Mouse (Mus musculus): ENCODE results near the gene Cacna1e.

The Cacna1e gene

GRCm38 (mm10) chr1:154884275-154885206 is at the start of gene Cacna1e:
TSS of gene Cacna1e (minus strand) at chr1:154884501.
- DNase-seq (ENCODE audit: low spot score): no peak

DNA sequence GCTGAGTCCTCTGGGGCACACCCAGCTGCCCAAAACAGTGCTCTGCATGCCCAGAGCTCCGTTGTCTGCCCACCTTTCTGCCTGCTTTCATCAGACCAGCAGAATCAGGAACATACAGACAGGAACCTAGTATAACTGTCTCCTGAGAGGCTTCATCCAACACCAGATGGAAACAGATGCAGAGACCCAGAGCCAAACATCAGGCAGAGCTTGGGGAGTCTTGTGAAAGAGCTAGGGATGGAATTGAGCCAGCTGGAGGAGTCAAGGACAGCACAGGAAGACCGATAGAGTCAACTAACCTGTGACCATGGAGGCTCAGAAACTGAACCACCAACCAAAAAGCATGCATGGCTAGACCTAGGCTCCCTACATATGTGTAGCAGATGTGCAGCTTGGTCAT is 34.1 kb upstream of the Cacna1e start:
- no peak for DNase-seq (ENCODE audit: low spot score)

GRCm38 (mm10) chr1:154917438-154917837 is 33.1 kb upstream of the Cacna1e start:
- no peak for DNase-seq (ENCODE audit: low spot score)

GRCm38 (mm10) chr1:154909554-154909953 is 25.3 kb upstream of the Cacna1e start:
- DNase-seq (ENCODE audit: low spot score): no peak

DNA sequence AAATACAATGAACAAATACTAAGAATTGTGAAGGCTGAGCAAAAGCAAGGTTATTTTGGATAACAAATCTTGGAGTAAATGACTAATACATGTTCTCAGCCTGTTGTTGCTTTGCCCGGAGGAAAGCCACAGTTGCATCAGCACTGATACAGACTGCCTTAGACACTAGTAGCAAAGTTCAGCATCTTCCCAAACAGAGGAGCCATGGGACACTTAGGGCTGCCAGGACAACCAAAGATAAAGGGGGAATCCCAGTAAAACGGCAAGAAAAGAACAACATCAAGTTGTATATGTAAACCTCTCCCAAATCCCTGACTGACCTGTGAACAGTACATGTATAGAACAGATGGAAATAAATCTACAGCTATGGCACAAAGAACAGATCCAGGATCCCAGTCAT is 13.1 kb upstream of the Cacna1e start:
- no peak for DNase-seq (ENCODE audit: low spot score)

GRCm38 (mm10) chr1:154890244-154890643 is 5.9 kb upstream of the Cacna1e start:
- no peak for DNase-seq (ENCODE audit: low spot score)

DNA sequence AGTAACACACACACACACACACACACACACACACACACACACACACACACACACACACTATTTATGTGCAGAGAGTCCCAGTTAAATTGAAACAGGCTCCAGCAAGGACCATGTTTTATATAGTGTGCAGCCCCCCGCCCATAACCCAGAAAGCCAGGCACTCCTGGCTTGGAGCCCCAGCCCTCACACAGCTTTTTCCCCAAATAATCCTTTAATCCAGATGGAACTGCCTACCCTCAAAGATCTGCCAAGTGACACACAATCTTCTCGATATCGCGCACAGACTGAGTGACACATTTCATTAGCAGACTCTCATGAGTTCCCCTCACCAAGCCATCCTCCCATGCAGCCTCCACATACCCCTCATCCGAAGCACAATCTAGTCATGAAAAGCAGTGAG is 4.2 kb upstream of the Cacna1e start:
- no peak for DNase-seq (ENCODE audit: low spot score)

DNA sequence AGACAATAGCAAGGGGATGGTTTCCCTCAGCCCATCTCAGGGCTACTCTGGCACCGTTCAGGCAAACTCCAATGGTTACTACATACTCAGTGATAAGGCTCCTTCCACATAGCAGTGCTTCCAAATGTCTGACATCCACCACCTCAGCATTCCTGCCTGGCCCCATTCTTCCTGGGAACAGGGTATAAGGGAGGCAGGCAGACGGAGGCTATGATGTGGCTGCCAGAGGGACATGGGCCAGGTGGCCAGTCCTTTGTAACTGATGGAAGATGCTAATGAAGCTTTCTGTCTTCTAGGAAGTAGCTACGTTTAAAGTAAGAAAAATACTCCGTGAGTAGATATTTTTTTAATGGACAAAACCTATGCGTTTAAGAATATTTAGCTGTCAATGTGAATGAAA is 3.7 kb upstream of the Cacna1e start:
- no peak for DNase-seq (ENCODE audit: low spot score)

GRCm38 (mm10) chr1:154887546-154887945 is 3.2 kb upstream of the Cacna1e start:
- DNase-seq (ENCODE audit: low spot score): no peak

GRCm38 (mm10) chr1:154886611-154887010 is 2.3 kb upstream of the Cacna1e start:
- DNase-seq (ENCODE audit: low spot score): no peak

DNA sequence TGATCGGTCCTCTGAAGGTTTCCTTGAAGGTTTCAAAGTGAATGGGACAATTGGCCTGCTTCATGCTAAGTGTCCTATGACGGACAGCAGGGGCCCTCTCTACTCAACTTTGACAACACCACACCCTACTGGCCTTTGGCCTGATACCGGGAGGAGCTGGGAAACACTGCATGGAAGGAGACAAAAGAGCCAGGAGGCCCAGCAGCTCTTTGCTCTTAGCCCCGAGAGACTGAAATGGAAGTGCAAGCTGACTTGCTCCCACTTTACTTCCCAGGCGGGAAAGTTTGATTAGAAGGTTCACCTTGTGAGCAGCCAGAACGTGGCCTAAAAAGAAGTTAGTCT is 877 bp upstream of the Cacna1e start:
- DNase-seq (ENCODE audit: low spot score): no peak

DNA sequence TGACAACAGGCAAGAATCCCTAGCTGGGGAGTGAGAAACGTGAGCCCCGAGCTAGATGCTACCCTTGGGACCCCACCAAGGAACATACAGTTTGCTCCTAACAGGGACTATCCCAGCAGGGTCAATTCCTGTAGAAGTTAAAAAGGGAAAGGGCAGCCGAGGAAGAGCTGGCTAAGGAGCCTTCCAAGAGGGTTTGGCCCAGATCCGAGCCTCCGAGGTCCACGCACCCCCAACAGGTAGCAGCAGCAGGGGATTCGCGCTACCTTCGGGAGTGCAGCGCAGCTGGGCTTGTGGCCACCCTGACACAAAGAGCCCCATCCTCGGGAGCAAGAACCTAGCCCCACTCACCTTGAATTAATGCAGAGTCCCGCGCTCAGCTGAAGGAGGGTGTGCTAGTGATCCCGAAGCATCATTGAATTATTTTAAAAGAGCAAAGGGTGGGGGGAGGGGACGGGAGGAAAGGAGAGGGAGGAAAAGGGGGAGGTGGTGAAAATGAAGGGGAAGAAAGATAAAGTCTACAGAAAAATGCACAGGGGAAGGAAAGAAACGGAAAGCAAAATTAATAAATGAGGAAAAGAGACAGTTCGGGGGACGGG is 607 bp downstream of the Cacna1e start:
- DNase-seq (ENCODE audit: low spot score): no peak

GRCm38 (mm10) chr1:154865981-154866380 is 18.3 kb downstream of the Cacna1e start:
- no peak for DNase-seq (ENCODE audit: low spot score)

- DNase-seq (ENCODE audit: low spot score): no peak
Observed at GRCm38 (mm10) chr1:154861416-154861815, 22.9 kb downstream of the Cacna1e start.

- DNase-seq (ENCODE audit: low spot score): no peak
Observed at GRCm38 (mm10) chr1:154854564-154854963, 29.7 kb downstream of the Cacna1e start.

DNA sequence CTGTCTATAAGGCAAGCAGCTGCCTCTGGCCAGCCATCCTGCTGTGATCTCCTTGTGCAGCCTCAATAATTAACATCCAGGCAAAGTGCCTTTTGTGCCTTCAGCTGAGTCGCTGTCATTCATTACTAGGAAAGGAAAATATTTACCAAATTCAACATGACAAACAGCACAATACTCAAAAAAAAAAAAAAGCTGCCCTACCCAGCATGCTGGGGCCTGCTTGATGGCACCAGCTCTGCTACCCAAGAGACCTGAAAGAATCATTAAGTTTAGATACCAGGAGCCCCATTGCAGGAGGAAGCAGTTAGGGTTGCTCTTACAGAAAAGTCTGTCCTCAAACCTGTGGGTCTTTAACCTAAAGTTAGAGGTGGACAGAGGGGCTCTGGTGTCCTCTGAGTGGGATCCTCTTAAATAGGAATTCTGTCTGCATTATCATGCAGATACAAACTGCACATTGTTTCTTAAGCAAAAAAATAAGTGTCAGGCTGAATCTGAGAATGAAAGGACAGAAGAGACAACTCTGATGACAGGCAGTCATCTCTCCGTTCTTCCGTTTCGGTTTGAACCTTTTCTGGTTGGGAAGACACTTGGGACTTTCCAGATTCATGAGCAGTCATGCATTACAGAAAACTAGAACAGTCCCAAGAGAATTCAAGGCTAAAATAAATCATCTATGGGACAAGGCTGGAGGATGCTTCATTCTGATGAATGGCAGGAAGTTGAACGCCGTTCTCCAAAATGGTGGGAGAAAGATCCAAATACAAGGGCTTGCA is 33.6 kb downstream of the Cacna1e start:
- no peak for DNase-seq (ENCODE audit: low spot score)

DNA sequence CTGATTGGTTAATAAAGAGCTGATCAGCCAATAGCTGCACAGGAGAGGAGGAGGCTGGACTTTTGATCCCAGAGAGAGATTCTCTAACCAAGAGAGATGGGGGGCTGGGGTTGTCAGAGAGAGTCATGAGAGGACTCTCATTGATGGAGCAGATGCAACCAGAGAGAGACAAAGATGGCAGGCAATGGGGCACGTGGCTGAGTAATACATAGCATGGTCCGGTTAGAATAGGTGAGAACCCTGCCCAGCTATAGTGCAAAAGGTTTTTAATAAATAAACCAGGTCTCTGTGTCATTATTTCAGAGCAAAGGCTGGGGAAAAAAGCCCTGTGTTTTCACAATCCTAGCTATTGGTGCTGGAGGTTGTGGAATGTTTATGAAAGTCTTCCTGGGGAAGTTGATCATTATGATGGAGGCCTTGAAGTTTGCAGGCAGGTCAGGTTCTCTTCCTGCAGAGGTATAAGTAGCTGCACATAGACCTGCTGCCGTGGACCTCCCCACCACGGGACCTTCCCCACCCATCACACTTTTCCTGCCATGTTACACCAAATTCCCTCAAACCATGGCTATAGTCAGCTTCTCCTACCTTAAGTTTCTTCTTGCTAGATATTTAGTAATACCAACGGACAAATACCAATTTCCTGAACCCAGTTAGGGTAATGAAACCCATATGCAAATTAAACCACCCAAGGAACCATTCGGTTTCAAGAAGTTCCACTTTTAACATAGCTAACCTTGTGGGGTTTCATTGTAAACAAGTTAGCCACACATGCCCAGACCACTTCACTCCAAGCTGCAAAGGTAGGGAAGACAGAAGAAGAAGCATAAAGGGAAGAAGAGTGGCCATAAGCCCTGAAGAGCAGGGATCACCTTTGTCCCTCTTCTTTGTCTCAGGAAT is 35.4 kb downstream of the Cacna1e start:
- no peak for DNase-seq (ENCODE audit: low spot score)

DNA sequence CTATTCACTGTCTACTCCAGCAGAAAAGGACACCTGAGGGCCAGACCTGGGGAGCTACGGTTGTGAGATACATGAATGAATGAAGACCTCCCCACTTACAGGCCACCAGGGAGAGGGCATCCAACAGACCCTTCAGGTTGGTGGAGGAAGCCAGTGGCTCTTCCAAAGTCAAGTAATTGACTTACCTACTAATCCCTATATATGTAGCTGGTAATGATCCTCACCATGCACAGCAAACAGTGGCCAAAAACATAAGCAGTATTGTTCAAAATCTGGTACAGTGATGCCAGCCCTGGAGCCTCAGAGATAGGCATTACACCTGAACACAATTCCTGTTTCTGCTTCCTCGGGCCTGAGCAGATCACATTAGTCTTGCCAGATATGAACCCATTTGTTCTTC is 37.4 kb downstream of the Cacna1e start:
- no peak for DNase-seq (ENCODE audit: low spot score)

DNA sequence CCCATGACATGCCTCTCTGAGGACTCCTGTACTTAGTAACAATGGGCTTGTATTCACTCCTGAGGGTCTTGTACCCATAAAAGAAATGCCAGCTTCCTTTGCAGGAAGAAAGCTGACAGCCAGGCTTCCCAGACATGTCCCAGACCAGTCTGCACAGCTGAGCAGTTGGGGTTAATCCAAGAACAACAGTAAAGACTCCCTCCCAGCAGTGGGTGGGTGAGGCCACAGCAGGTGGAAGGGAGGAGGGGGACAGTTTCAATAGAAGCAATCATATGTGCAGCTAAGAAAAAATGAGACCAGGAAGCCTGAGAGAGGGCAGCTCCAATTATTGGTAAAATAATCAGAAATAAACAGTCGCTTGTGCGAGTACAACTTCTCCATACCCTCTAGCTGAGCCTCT is 40.9 kb downstream of the Cacna1e start:
- DNase-seq (ENCODE audit: low spot score): no peak

GRCm38 (mm10) chr1:154842336-154842735 is 42.0 kb downstream of the Cacna1e start:
- DNase-seq (ENCODE audit: low spot score): no peak

- DNase-seq (ENCODE audit: low spot score): no peak
Observed at GRCm38 (mm10) chr1:154841057-154841630, 43.2 kb downstream of the Cacna1e start.
